Comparison of ENCODE assay signal across 10 mouse cellular contexts in the genomic region with DNA sequence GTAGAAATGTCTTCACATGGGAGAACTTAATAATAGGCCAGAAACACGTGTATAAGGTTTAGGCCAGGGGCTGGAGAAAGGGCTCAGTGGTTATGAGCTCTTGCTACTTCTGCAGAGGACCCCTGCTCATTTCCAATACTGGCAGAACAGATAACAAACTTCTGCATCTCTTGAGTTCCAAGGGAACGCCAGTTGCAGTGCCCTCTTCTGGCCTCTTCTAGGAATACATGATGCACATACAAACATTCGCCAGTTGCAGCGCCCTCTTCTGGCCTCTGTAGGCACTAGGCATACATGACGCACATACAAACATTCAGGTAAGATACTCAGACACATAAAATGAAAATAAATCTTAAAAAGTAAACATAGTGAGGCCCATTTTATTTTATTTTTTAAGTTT. TPM values are rescaled to one million over a fixed set of nuclear protein-coding genes. Genes with fewer than 3 reads are reported as not detected.
DNase-seq lines count a peak whose midpoint lies in the region; ATAC-seq and TF ChIP-seq lines count a peak whose summit lies in the region.
"Had no signal": no experiment of that assay in that cellular context is flagged by ENCODE, and none has a peak within 500 bp of the region (broad histone marks: within the 10 kb centered on the region; RNA-seq: fewer than 3 reads in every experiment).

No protein-coding gene starts in this region.

- no peak overlapping the region for H3K4me2 ChIP-seq in heart, embryonic 11.5 days
- H3K4me2 ChIP-seq: heart, embryonic 13.5 days; midbrain, embryonic 13.5 days had no signal

- H3K27ac ChIP-seq in macrophage, result peak overlapping the region; percentile 89
- no peak overlapping the region for H3K27ac ChIP-seq in heart, embryonic 11.5 days (ENCODE audit: low read depth, low read length)
- H3K27ac ChIP-seq: heart, embryonic 13.5 days; midbrain, embryonic 13.5 days had no signal

- TF ChIP-seq POLR2A in lung, adult 2 months (IDR thresholded peaks at IDR 0.05; ENCODE audit: borderline replicate concordance, extremely low read depth, low read depth, low read length), result no peak

- no peak overlapping the region for H3K4me3 ChIP-seq in lung, adult 2 months (replicated peaks; ENCODE audit: extremely low read depth, low read depth, low read length)
- no peak overlapping the region for H3K4me3 ChIP-seq in macrophage (ENCODE audit: inconsistent target)
- H3K4me3 ChIP-seq in heart, embryonic 11.5 days (ENCODE audit: low read depth, low read length), result no peak overlapping the region
- H3K4me3 ChIP-seq: heart, embryonic 13.5 days; midbrain, embryonic 13.5 days had no signal

- 69% methylated on average over 5 of the region's 5 CpGs for WGBS in lung, adult 2 months
- 59% methylated on average over 5 of the region's 5 CpGs for WGBS in macrophage (ENCODE audit: missing documents)
- WGBS in heart, embryonic 11.5 days (ENCODE audit: insufficient replicate concordance), result 79% methylated on average over 5 of the region's 5 CpGs

- H3K9ac ChIP-seq in heart, embryonic 11.5 days (ENCODE audit: low read depth, low read length), result no peak overlapping the region
- H3K9ac ChIP-seq: heart, embryonic 13.5 days; midbrain, embryonic 13.5 days had no signal

- peak; percentile 43; the same call in 1 of the 2 replicates for TF ChIP-seq CTCF in lung, adult 2 months (IDR thresholded peaks at IDR 0.05; ENCODE audit: insufficient read depth, low read length)

- ATAC-seq in heart, embryonic 11.5 days (replicated peaks; ENCODE audit: insufficient number of reproducible peaks, low FRiP score, low TSS enrichment), result no peak
- ATAC-seq: midbrain, embryonic 13.5 days had no signal

- no peaks in the 10 kb centered on the region for H3K9me3 ChIP-seq in heart, embryonic 11.5 days (replicated peaks; ENCODE audit: control insufficient read depth, low read length)
- H3K9me3 ChIP-seq: heart, embryonic 13.5 days; midbrain, embryonic 13.5 days had no signal

- no peak for DNase-seq in lung, adult 2 months
- no peak for DNase-seq in lung, postnatal 36 days
- DNase-seq in ES-CJ7 (ENCODE audit: low read depth, low spot score) (peak; percentile 90), ZHBTc4 (ENCODE audit: low read depth, low spot score) (peak; percentile 93)
- DNase-seq in urinary bladder, postnatal 25 days (ENCODE audit: low spot score), result no peak
- DNase-seq in testis, postnatal 14 days (ENCODE audit: low spot score), result no peak

- no peaks in the 10 kb centered on the region for H3K36me3 ChIP-seq in macrophage (ENCODE audit: inconsistent target)
- no peaks in the 10 kb centered on the region for H3K36me3 ChIP-seq in heart, embryonic 11.5 days (ENCODE audit: control insufficient read depth, insufficient read depth, low read length)
- H3K36me3 ChIP-seq: heart, embryonic 13.5 days; midbrain, embryonic 13.5 days had no signal

- no peaks in the 10 kb centered on the region for H3K27me3 ChIP-seq in heart, embryonic 11.5 days (ENCODE audit: control insufficient read depth, insufficient read depth, low read length)
- H3K27me3 ChIP-seq: heart, embryonic 13.5 days; midbrain, embryonic 13.5 days had no signal

- H3K4me1 ChIP-seq in lung, adult 2 months (ENCODE audit: control insufficient read depth, insufficient read depth, low read length), result peaks cover 4% of the 10 kb centered on the region
- H3K4me1 ChIP-seq in heart, embryonic 11.5 days (ENCODE audit: control insufficient read depth, insufficient read depth, low read length), result peaks cover 5% of the 10 kb centered on the region; the same call in 1 of the 2 replicates

- peaks cover 1% of the 10 kb centered on the region; the same call in 1 of the 2 replicates for H3K79me2 ChIP-seq in macrophage (ENCODE audit: inconsistent target)

RNA-seq across cellular contexts. Expression of gene Dtnbp1, which starts 4.5 kb away (rescaled TPM):
- polyA plus RNA-seq in lung, adult 2 months (2012; rRNA removed), result 45.6 and 70.0 TPM in 2 replicates
- 100 to 1,000 TPM in 19 of 26 experiments, 10 to 100 TPM in 7; 54.4 to 318 (median 136) TPM for total RNA-seq in macrophage (2018; cell fraction: chromatin; rRNA removed)
- total RNA-seq in macrophage (2018; cell fraction: cytosol; rRNA removed), result 100 to 1,000 TPM; 107 to 202 (median 147) TPM
- total RNA-seq in macrophage (2018; cell fraction: nucleus; rRNA removed), result 100 to 1,000 TPM in 17 of 26 experiments, 10 to 100 TPM in 9; 53.3 to 191 (median 113) TPM
- 125 to 155 TPM (median 146 TPM) in 3 replicates for polyA plus RNA-seq in macrophage (2018)
- 64.1 and 67.9 TPM in 2 replicates for polyA plus RNA-seq in heart, embryonic 11.5 days (2014; fragmentation: Nextera tagmentation; extraction: Ambion mirVana)

Comparison
In these comparisons a context has a peak if more than half of its experiments do, and no peak if none do; other contexts are left out.
1. DNase-seq: peak in ES-CJ7 (single experiment) and ZHBTc4 (single experiment); none in lung, adult 2 months (single experiment), lung, postnatal 36 days (single experiment), urinary bladder, postnatal 25 days (single experiment) and testis, postnatal 14 days (single experiment).